16 mouse cellular contexts compared by ENCODE assay signal in genomic region chr15:25854270-25854904, GRCm38 (mm10). TPM values are rescaled to one million over a fixed set of nuclear protein-coding genes. Genes with fewer than 3 reads are reported as not detected.
A peak's percentile ranks its signal among the peaks of the same experiment; 100 is the strongest.
DNase-seq lines count a peak whose midpoint lies in the region; ATAC-seq and TF ChIP-seq lines count a peak whose summit lies in the region.
"Had no signal": no experiment of that assay in that cellular context is flagged by ENCODE, and none has a peak within 500 bp of the region (broad histone marks: within the 10 kb centered on the region; RNA-seq: fewer than 3 reads in every experiment).

No protein-coding gene starts in this region.

- no peak for DNase-seq in hindbrain, embryonic 10.5 days (ENCODE audit: low spot score)
- no peak for DNase-seq in neural tube, embryonic 10.5 days (ENCODE audit: extremely low spot score, low spot score)
- no peak for DNase-seq in embryonic facial prominence, embryonic 11.5 days (ENCODE audit: low spot score)
- no peak for DNase-seq in gastrocnemius, adult 2 months
- DNase-seq: cerebellum, adult 9-11 months; embryo, embryonic 11 days; kidney, adult 11 months; kidney, postnatal 10 days; lung, postnatal 14 days; thymus, adult 2 months had no signal

- H3K4me3 ChIP-seq in hindbrain, embryonic 15.5 days = no peak overlapping the region
- no peak overlapping the region for H3K4me3 ChIP-seq in hindbrain, embryonic 10.5 days
- no peak overlapping the region for H3K4me3 ChIP-seq in neural tube, embryonic 15.5 days (replicated peaks)
- no peak overlapping the region for H3K4me3 ChIP-seq in embryonic facial prominence, embryonic 11.5 days (ENCODE audit: low read depth, low read length)
- no peak overlapping the region for H3K4me3 ChIP-seq in gastrocnemius, adult 2 months
- H3K4me3 ChIP-seq: heart, embryonic 12.5 days; limb, embryonic 15.5 days; stomach, embryonic 15.5 days had no signal

- ATAC-seq in hindbrain, embryonic 15.5 days (ENCODE audit: low FRiP score, low read depth) = no peak
- peak; percentile 9; the same call in 1 of the 2 replicates for ATAC-seq in neural tube, embryonic 15.5 days (ENCODE audit: low FRiP score)
- 0 out of 2 replicates have a peak, but pooled peaks have one; percentile 6 for ATAC-seq in embryonic facial prominence, embryonic 11.5 days (replicated peaks; ENCODE audit: insufficient number of reproducible peaks, low FRiP score, low TSS enrichment, low read depth)
- ATAC-seq in erythroid progenitor cell, adult 5-6 weeks (replicated peaks; ENCODE audit: low FRiP score, poor library complexity, severe bottlenecking) = no peak

- H3K4me1 ChIP-seq in hindbrain, embryonic 15.5 days (replicated peaks) = peaks cover 4% of the 10 kb centered on the region; the same call in 1 of the 2 replicates
- H3K4me1 ChIP-seq in hindbrain, embryonic 10.5 days (replicated peaks) = peaks cover 11% of the 10 kb centered on the region
- H3K4me1 ChIP-seq in neural tube, embryonic 15.5 days = no peaks in the 10 kb centered on the region
- H3K4me1 ChIP-seq in embryonic facial prominence, embryonic 11.5 days (ENCODE audit: control insufficient read depth, insufficient read depth, low read length) = no peaks in the 10 kb centered on the region
- H3K4me1 ChIP-seq: stomach, embryonic 15.5 days had no signal

- no peaks in the 10 kb centered on the region for H3K27me3 ChIP-seq in hindbrain, embryonic 15.5 days
- H3K27me3 ChIP-seq in hindbrain, embryonic 10.5 days (ENCODE audit: insufficient read depth, poor library complexity, severe bottlenecking) = no peaks in the 10 kb centered on the region
- H3K27me3 ChIP-seq in neural tube, embryonic 15.5 days (replicated peaks) = no peaks in the 10 kb centered on the region
- H3K27me3 ChIP-seq in embryonic facial prominence, embryonic 11.5 days (ENCODE audit: control insufficient read depth, insufficient read depth, low read length) = no peaks in the 10 kb centered on the region
- H3K27me3 ChIP-seq: heart, embryonic 12.5 days; limb, embryonic 15.5 days; stomach, embryonic 15.5 days had no signal

- H3K27ac ChIP-seq in hindbrain, embryonic 15.5 days (replicated peaks) = no peak overlapping the region
- H3K27ac ChIP-seq in hindbrain, embryonic 10.5 days = no peak overlapping the region; the same call in 1 of the 2 replicates
- no peak overlapping the region for H3K27ac ChIP-seq in neural tube, embryonic 15.5 days (replicated peaks)
- H3K27ac ChIP-seq in embryonic facial prominence, embryonic 11.5 days (replicated peaks; ENCODE audit: low read depth, low read length) = no peak overlapping the region
- no peak overlapping the region for H3K27ac ChIP-seq in gastrocnemius, adult 2 months
- H3K27ac ChIP-seq: limb, embryonic 15.5 days; stomach, embryonic 15.5 days had no signal

- H3K36me3 ChIP-seq in hindbrain, embryonic 15.5 days = no peaks in the 10 kb centered on the region
- H3K36me3 ChIP-seq in hindbrain, embryonic 10.5 days = no peaks in the 10 kb centered on the region
- no peaks in the 10 kb centered on the region for H3K36me3 ChIP-seq in neural tube, embryonic 15.5 days
- no peaks in the 10 kb centered on the region for H3K36me3 ChIP-seq in embryonic facial prominence, embryonic 11.5 days (replicated peaks; ENCODE audit: control insufficient read depth, insufficient read depth, low read depth, low read length)
- H3K36me3 ChIP-seq: heart, embryonic 12.5 days; limb, embryonic 15.5 days; stomach, embryonic 15.5 days had no signal

- H3K4me2 ChIP-seq in hindbrain, embryonic 15.5 days = 0 out of 2 replicates have a peak overlapping the region, but pooled peaks have one; percentile 2
- no peak overlapping the region for H3K4me2 ChIP-seq in neural tube, embryonic 15.5 days
- H3K4me2 ChIP-seq in embryonic facial prominence, embryonic 11.5 days (ENCODE audit: low read depth, low read length) = no peak overlapping the region
- H3K4me2 ChIP-seq: heart, embryonic 12.5 days; limb, embryonic 15.5 days; stomach, embryonic 15.5 days had no signal

- H3K9ac ChIP-seq in hindbrain, embryonic 15.5 days = no peak overlapping the region
- no peak overlapping the region for H3K9ac ChIP-seq in neural tube, embryonic 15.5 days (replicated peaks)
- H3K9ac ChIP-seq in embryonic facial prominence, embryonic 11.5 days (replicated peaks; ENCODE audit: low read length) = no peak overlapping the region
- H3K9ac ChIP-seq: heart, embryonic 12.5 days; limb, embryonic 15.5 days; stomach, embryonic 15.5 days had no signal

- 73% methylated on average over 18 of the region's 18 CpGs for WGBS in hindbrain, embryonic 15.5 days
- WGBS in hindbrain, embryonic 10.5 days = 70% methylated on average over 18 of the region's 18 CpGs
- 73% methylated on average over 18 of the region's 18 CpGs for WGBS in neural tube, embryonic 15.5 days
- 44% methylated on average over 18 of the region's 18 CpGs for WGBS in embryonic facial prominence, embryonic 11.5 days

- H3K9me3 ChIP-seq in hindbrain, embryonic 15.5 days = no peaks in the 10 kb centered on the region
- 0 out of 2 replicates have a peak, but pooled peaks cover 2% of the 10 kb centered on the region for H3K9me3 ChIP-seq in hindbrain, embryonic 10.5 days
- H3K9me3 ChIP-seq in neural tube, embryonic 15.5 days (replicated peaks) = no peaks in the 10 kb centered on the region
- H3K9me3 ChIP-seq in embryonic facial prominence, embryonic 11.5 days (replicated peaks; ENCODE audit: control insufficient read depth, low read length) = no peaks in the 10 kb centered on the region
- H3K9me3 ChIP-seq: limb, embryonic 15.5 days; stomach, embryonic 15.5 days had no signal

- no peak for TF ChIP-seq CTCF in gastrocnemius, adult 2 months (IDR thresholded peaks at IDR 0.05)

- intact Hi-C loops in gastrocnemius, adult 2 months (cut with DNase I) = no loop called here

RNA-seq across cellular contexts. Expression of gene Retreg1, which starts 11.4 kb away (rescaled TPM):
- 13.4 and 14.8 TPM in 2 replicates for polyA plus RNA-seq in hindbrain, embryonic 15.5 days (2015; fragmentation: Nextera tagmentation; extraction: Ambion mirVana)
- 2.2 and 2.7 TPM in 2 replicates for polyA plus RNA-seq in hindbrain, embryonic 10.5 days (2016; fragmentation: Nextera tagmentation; extraction: Ambion mirVana)
- polyA plus RNA-seq in neural tube, embryonic 15.5 days (2015; fragmentation: Nextera tagmentation; extraction: Ambion mirVana) = 15.8 and 16.2 TPM in 2 replicates
- 4.2 and 5.1 TPM in 2 replicates for polyA plus RNA-seq in embryonic facial prominence, embryonic 11.5 days (2014; fragmentation: Nextera tagmentation; extraction: Ambion mirVana)
- total RNA-seq in erythroid progenitor cell, adult 5-6 weeks (2015; ENCODE audit: low replicate concordance) = 17.3 and 25.6 TPM in 2 replicates
- total RNA-seq in erythroid progenitor cell, adult 5-6 weeks (2017; ENCODE audit: low replicate concordance) = 9.4 and 13.4 TPM in 2 replicates
- total RNA-seq in gastrocnemius, adult 2 months (2021) = 100 to 1,000 TPM; 170 to 181 TPM

Comparison
In these comparisons a context has a peak if more than half of its experiments do, and no peak if none do; other contexts are left out.
1. ATAC-seq: peak in neural tube, embryonic 15.5 days (single experiment) and embryonic facial prominence, embryonic 11.5 days (single experiment); none in hindbrain, embryonic 15.5 days (single experiment) and erythroid progenitor cell, adult 5-6 weeks (single experiment).